Comparison of ENCODE assay signal across 16 mouse cellular contexts in the genomic region with DNA sequence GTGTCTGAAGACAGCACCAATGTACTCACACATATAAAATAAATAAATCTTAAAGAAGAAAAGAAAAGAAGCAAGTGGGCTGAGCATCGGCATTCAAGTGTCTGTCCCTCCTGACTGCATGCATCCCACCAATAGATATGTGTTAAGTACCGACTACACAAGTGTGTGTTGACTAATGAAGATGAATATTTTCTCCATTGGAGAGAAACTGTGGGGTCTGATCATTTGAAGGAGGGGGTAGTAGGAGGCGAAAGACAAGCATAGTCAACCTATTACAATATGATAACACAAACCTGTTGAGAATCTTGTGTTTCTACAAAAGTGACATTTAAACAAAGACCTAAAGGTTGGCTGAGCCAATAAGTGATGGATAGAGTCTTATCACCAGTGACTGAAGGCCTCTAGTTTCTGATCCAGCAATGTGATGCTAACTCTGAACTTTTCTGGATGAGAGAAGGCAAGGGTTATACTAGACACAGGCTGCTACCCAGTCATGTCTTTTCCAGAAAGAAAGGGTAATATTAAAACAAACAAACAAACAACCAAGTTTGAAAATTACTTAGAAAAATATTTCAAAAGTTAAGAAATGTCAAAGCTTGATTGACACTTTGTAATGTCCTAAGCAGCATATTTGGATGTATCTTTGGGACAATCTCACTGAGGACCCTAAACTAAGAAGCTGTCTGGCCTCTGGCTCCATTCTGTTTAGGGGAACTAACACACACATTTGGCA.
A peak's percentile ranks its signal among the peaks of the same experiment; 100 is the strongest.
DNase-seq lines count a peak whose midpoint lies in the region; ATAC-seq and TF ChIP-seq lines count a peak whose summit lies in the region.
"Had no signal": no experiment of that assay in that cellular context is flagged by ENCODE, and none has a peak within 500 bp of the region (broad histone marks: within the 10 kb centered on the region; RNA-seq: fewer than 3 reads in every experiment).

No protein-coding gene starts in this region.

- intact Hi-C loops in left cerebral cortex, postnatal 10 days (cut with DNase I) = no loop called here

- H3K9ac ChIP-seq in intestine, embryonic 14.5 days (ENCODE audit: low read length) = no peak overlapping the region
- H3K9ac ChIP-seq in intestine, embryonic 15.5 days = no peak overlapping the region
- no peak overlapping the region for H3K9ac ChIP-seq in lung, embryonic 16.5 days (ENCODE audit: low read length)
- H3K9ac ChIP-seq in intestine, postnatal 0 days (ENCODE audit: low read depth, low read length) = no peak overlapping the region
- H3K9ac ChIP-seq: neural tube, embryonic 15.5 days had no signal

- H3K4me2 ChIP-seq in intestine, embryonic 14.5 days (ENCODE audit: low read length) = 0 out of 2 replicates have a peak overlapping the region, but pooled peaks have one; percentile 7
- H3K4me2 ChIP-seq in intestine, embryonic 15.5 days (replicated peaks) = no peak overlapping the region
- no peak overlapping the region for H3K4me2 ChIP-seq in lung, embryonic 16.5 days (ENCODE audit: low read depth, low read length)
- peak overlapping the region; percentile 66; the same call in 1 of the 2 replicates for H3K4me2 ChIP-seq in intestine, postnatal 0 days (replicated peaks; ENCODE audit: low read depth)

- no peak for ATAC-seq in intestine, embryonic 14.5 days (replicated peaks; ENCODE audit: low FRiP score, low TSS enrichment, low read depth)
- no peak for ATAC-seq in intestine, embryonic 15.5 days
- no peak for ATAC-seq in lung, embryonic 16.5 days (ENCODE audit: low read depth)
- no peak for ATAC-seq in intestine, postnatal 0 days
- ATAC-seq: forebrain, embryonic 13.5 days had no signal

- no peak for DNase-seq in intestine, embryonic 14.5 days (ENCODE audit: low spot score)
- no peak for DNase-seq in lung, postnatal 36 days
- DNase-seq in left cerebral cortex, postnatal 10 days (ENCODE audit: extremely low spot score in 1 of 2, low spot score in 2 of 2) = no peak
- no peak for DNase-seq in gastrocnemius, postnatal 25 days
- DNase-seq: cerebellum, adult 8-10 months; gastrocnemius, postnatal 14 days; kidney, adult 11 months; right cerebral cortex, postnatal 4 days had no signal

- 90% methylated on average over 3 of the region's 3 CpGs for WGBS in intestine, embryonic 14.5 days
- WGBS in intestine, embryonic 15.5 days = 89% methylated on average over 3 of the region's 3 CpGs
- 83% methylated on average over 3 of the region's 3 CpGs for WGBS in lung, embryonic 16.5 days
- 94% methylated on average over 3 of the region's 3 CpGs for WGBS in intestine, postnatal 0 days

- H3K9me3 ChIP-seq in intestine, embryonic 14.5 days (ENCODE audit: control insufficient read depth, low read length) = no peaks in the 10 kb centered on the region
- H3K9me3 ChIP-seq in intestine, embryonic 15.5 days = no peaks in the 10 kb centered on the region
- no peaks in the 10 kb centered on the region for H3K9me3 ChIP-seq in lung, embryonic 16.5 days (ENCODE audit: control insufficient read depth, low read length)
- H3K9me3 ChIP-seq in intestine, postnatal 0 days (ENCODE audit: control insufficient read depth) = no peaks in the 10 kb centered on the region
- H3K9me3 ChIP-seq: forebrain, embryonic 13.5 days; G1E; hindbrain, embryonic 13.5 days; neural tube, embryonic 15.5 days had no signal

- no peaks in the 10 kb centered on the region for H3K27me3 ChIP-seq in intestine, embryonic 14.5 days (replicated peaks; ENCODE audit: control insufficient read depth, insufficient read depth, low read length)
- no peaks in the 10 kb centered on the region for H3K27me3 ChIP-seq in intestine, embryonic 15.5 days (replicated peaks)
- H3K27me3 ChIP-seq in lung, embryonic 16.5 days (ENCODE audit: control insufficient read depth, insufficient read depth, low read depth, low read length) = no peaks in the 10 kb centered on the region
- no peaks in the 10 kb centered on the region for H3K27me3 ChIP-seq in intestine, postnatal 0 days (replicated peaks; ENCODE audit: control insufficient read depth, insufficient read depth, low read length)
- H3K27me3 ChIP-seq: hindbrain, embryonic 13.5 days; neural tube, embryonic 15.5 days had no signal

- H3K27ac ChIP-seq in intestine, embryonic 14.5 days (ENCODE audit: low read depth) = no peak overlapping the region
- H3K27ac ChIP-seq in intestine, embryonic 15.5 days = no peak overlapping the region
- H3K27ac ChIP-seq in lung, embryonic 16.5 days (ENCODE audit: low read length) = peak overlapping the region; percentile 75
- H3K27ac ChIP-seq in intestine, postnatal 0 days (ENCODE audit: low read depth, low read length) = no peak overlapping the region
- H3K27ac ChIP-seq: forebrain, embryonic 13.5 days; hindbrain, embryonic 13.5 days; neural tube, embryonic 15.5 days had no signal

- no peak for TF ChIP-seq CTCF in intestine, postnatal 0 days (IDR thresholded peaks at IDR 0.05; ENCODE audit: low read depth)

- peaks cover 6% of the 10 kb centered on the region; the same call in 1 of the 2 replicates for H3K4me1 ChIP-seq in intestine, embryonic 14.5 days (replicated peaks; ENCODE audit: control insufficient read depth, insufficient read depth, low read length)
- no peaks in the 10 kb centered on the region for H3K4me1 ChIP-seq in intestine, embryonic 15.5 days (replicated peaks)
- H3K4me1 ChIP-seq in lung, embryonic 16.5 days (replicated peaks; ENCODE audit: control insufficient read depth, insufficient read depth, low read length) = peaks cover 7% of the 10 kb centered on the region; the same call in 1 of the 2 replicates
- no peaks in the 10 kb centered on the region for H3K4me1 ChIP-seq in intestine, postnatal 0 days (replicated peaks; ENCODE audit: control insufficient read depth, insufficient read depth, low read length)
- H3K4me1 ChIP-seq: hindbrain, embryonic 13.5 days had no signal

- H3K4me3 ChIP-seq in intestine, embryonic 14.5 days (ENCODE audit: low read depth, low read length) = no peak overlapping the region
- H3K4me3 ChIP-seq in intestine, embryonic 15.5 days (replicated peaks) = no peak overlapping the region
- no peak overlapping the region for H3K4me3 ChIP-seq in lung, embryonic 16.5 days (ENCODE audit: low read length)
- H3K4me3 ChIP-seq in intestine, postnatal 0 days (ENCODE audit: low read depth, low read length) = no peak overlapping the region
- H3K4me3 ChIP-seq: myocyte had no signal

- no peaks in the 10 kb centered on the region for H3K36me3 ChIP-seq in intestine, embryonic 14.5 days (ENCODE audit: control insufficient read depth, insufficient read depth, low read length)
- no peaks in the 10 kb centered on the region for H3K36me3 ChIP-seq in intestine, embryonic 15.5 days
- H3K36me3 ChIP-seq in lung, embryonic 16.5 days (ENCODE audit: control insufficient read depth, insufficient read depth, low read length) = no peaks in the 10 kb centered on the region
- no peaks in the 10 kb centered on the region for H3K36me3 ChIP-seq in intestine, postnatal 0 days (ENCODE audit: control insufficient read depth, insufficient read depth)
- H3K36me3 ChIP-seq: G1E; hindbrain, embryonic 13.5 days; neural tube, embryonic 15.5 days had no signal

Comparison
In these comparisons a context has a peak if more than half of its experiments do, and no peak if none do; other contexts are left out.
1. H3K4me2 ChIP-seq: peak in intestine, embryonic 14.5 days (single experiment) and intestine, postnatal 0 days (single experiment); none in intestine, embryonic 15.5 days (single experiment) and lung, embryonic 16.5 days (single experiment).